Mouse (Mus musculus) c-Kit-positive CD71-positive TER-119-negative erythroid progenitor cells, embryonic 14.5 days (primary cell): ENCODE results near the gene Pou2f1.

Experiments
- DNase-seq: peaks from one replicate; pipeline ENCODE4 v3.0.0-alpha.2; 2013; ENCODE audit warnings: low read depth

Gene Pou2f1

GRCm38 (mm10) chr1:165961676-165962364, 40.7 kb downstream of the Pou2f1 start:
- no peak for DNase-seq

GRCm38 (mm10) chr1:165958159-165958558, 44.3 kb downstream of the Pou2f1 start:
- DNase-seq, result no peak

GRCm38 (mm10) chr1:165948214-165948813, 54.2 kb downstream of the Pou2f1 start:
- DNase-seq, result no peak

GRCm38 (mm10) chr1:165943270-165943669, 59.2 kb downstream of the Pou2f1 start:
- DNase-seq, result no peak

GRCm38 (mm10) chr1:165935466-165935818, 67.0 kb downstream of the Pou2f1 start:
- DNase-seq, result no peak

GRCm38 (mm10) chr1:165934648-165935465, 67.6 kb downstream of the Pou2f1 start:
- DNase-seq, result no peak

- no peak for DNase-seq
Observed at GRCm38 (mm10) chr1:165933915-165934647, 68.4 kb downstream of the Pou2f1 start.

- DNase-seq, result no peak
Observed at GRCm38 (mm10) chr1:165932842-165933241, 69.6 kb downstream of the Pou2f1 start.

- DNase-seq, result no peak
Observed at GRCm38 (mm10) chr1:165930510-165930909, 72.0 kb downstream of the Pou2f1 start.

GRCm38 (mm10) chr1:165927507-165928279, 74.8 kb downstream of the Pou2f1 start:
- DNase-seq, result no peak

- no peak for DNase-seq
Observed at GRCm38 (mm10) chr1:165925207-165925606, 77.3 kb downstream of the Pou2f1 start.

GRCm38 (mm10) chr1:165922488-165922887, 80.0 kb downstream of the Pou2f1 start:
- DNase-seq, result no peak

GRCm38 (mm10) chr1:165921026-165921425, 81.5 kb downstream of the Pou2f1 start:
- DNase-seq, result no peak

- no peak for DNase-seq
Observed at GRCm38 (mm10) chr1:165914416-165914801, 88.1 kb downstream of the Pou2f1 start.

GRCm38 (mm10) chr1:165913720-165914415, 88.6 kb downstream of the Pou2f1 start:
- no peak for DNase-seq

GRCm38 (mm10) chr1:165909471-165909870, 93.0 kb downstream of the Pou2f1 start:
- no peak for DNase-seq

- no peak for DNase-seq
Observed at GRCm38 (mm10) chr1:165908806-165909205, 93.7 kb downstream of the Pou2f1 start.

GRCm38 (mm10) chr1:165908153-165908552, 94.3 kb downstream of the Pou2f1 start:
- DNase-seq, result no peak

GRCm38 (mm10) chr1:165903596-165903995, 98.9 kb downstream of the Pou2f1 start:
- DNase-seq, result no peak

GRCm38 (mm10) chr1:165891686-165892085, 110.8 kb downstream of the Pou2f1 start:
- DNase-seq, result no peak
